Mouse (Mus musculus) forebrain, embryonic 12.5 days (tissue): ENCODE results near the gene Serpine2. TPM values are rescaled to one million over a fixed set of nuclear protein-coding genes. Genes with fewer than 3 reads are reported as not detected.

Experiments
- ATAC-seq: fragments of 200-750 bp; cut with Nextera tagmentation; 2 replicates; pipeline ENCODE4 v1.8.0; 2017; ENCODE audit warnings: moderate TSS enrichment; ENCODE audit not compliant: low FRiP score
- H3K27ac ChIP-seq: fragments of 300-500 bp; sonication (generic); 2 replicates; pipeline ENCODE4 v1.5.1; 2016; ENCODE audit warnings: mild to moderate bottlenecking
- H3K27me3 ChIP-seq: fragments of 300-500 bp; sonication (generic); 2 replicates; pipeline ENCODE4 v1.6.1; 2016; ENCODE audit warnings: mild to moderate bottlenecking
- H3K36me3 ChIP-seq: fragments of 300-500 bp; sonication (generic); replicated peaks from 2 replicates; pipeline ENCODE4 v1.6.1; 2016; ENCODE audit warnings: mild to moderate bottlenecking
- H3K4me1 ChIP-seq: fragments of 300-500 bp; sonication (generic); 2 replicates; pipeline ENCODE4 v1.6.1; 2016
- H3K4me2 ChIP-seq: fragments of 300-500 bp; sonication (generic); 2 replicates; pipeline ENCODE4 v1.6.1; 2016; ENCODE audit warnings: mild to moderate bottlenecking, moderate library complexity
- H3K4me3 ChIP-seq: fragments of 300-500 bp; sonication (generic); replicated peaks from 2 replicates; pipeline ENCODE4 v1.5.1; 2016; ENCODE audit warnings: mild to moderate bottlenecking
- H3K9ac ChIP-seq: fragments of 300-500 bp; sonication (generic); 2 replicates; pipeline ENCODE4 v1.6.1; 2016; ENCODE audit warnings: mild to moderate bottlenecking
- H3K9me3 ChIP-seq: fragments of 300-500 bp; sonication (generic); 2 replicates; pipeline ENCODE4 v1.6.1; 2016
- WGBS: fragments of 180-500 bp; shearing (Covaris S2); methylation state at CpG from one replicate; pipeline ENCODE4 v1.1.7; 2016; 5-methylcytosine and 5-hydroxymethylcytosine counted together
- polyA plus RNA-seq: library from polyadenylated mRNA; unstranded; fragments of >200 nt; fragmentation: Nextera tagmentation; extraction: Ambion mirVana; gene quantifications from 2 replicates; pipeline ENCODE4 v1.2.1, GENCODE M21; 2016

Serpine2 gene
- polyA plus RNA-seq, 1 experiment from 2014 or later: 42.5 TPM

DNA sequence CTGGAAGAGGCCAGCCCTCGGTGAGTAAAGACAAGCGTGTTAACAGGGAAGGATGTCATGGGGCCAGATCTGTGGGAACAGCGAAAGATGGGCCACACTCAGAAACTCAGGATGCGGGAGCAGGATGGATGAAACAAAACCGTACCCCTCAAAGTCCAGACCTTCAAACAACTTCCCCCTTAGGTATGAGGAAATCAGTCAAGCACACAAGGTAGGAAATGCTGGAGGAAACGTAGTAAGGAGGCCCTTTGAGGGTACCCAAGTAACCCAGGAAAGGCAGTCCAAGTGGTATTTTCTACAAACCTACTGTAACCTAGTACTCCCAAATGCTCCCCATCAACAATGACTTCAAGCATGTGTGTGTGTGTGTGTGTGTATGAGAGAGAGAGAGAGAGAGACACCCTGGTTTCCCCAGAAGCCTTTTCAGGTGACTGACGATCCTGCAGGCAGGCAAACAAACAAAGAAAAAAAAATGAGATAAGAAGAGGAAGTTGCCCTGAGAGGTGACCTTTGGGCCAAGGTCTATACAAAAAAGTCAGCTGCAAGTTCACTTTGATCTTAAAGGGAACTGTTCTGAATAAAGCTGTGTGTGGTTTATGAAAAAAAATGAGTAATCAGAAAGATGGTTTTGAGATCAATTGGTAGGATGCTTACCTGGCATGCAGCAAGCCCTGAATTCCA lies 108.8 kb downstream of the Serpine2 start:
- no peaks in the 10 kb centered on the region for H3K36me3 ChIP-seq
- H3K4me3 ChIP-seq: no peak overlapping the region
- ATAC-seq: no peak
- H3K27me3 ChIP-seq: no peaks in the 10 kb centered on the region
- H3K9me3 ChIP-seq: no peaks in the 10 kb centered on the region
- WGBS: 93% methylated on average over 7 of the region's 7 CpGs
- H3K4me1 ChIP-seq: no peaks in the 10 kb centered on the region; the same call in 1 of the 2 replicates
- no peak overlapping the region for H3K27ac ChIP-seq
- no peak overlapping the region for H3K4me2 ChIP-seq
- no peak overlapping the region for H3K9ac ChIP-seq

DNA sequence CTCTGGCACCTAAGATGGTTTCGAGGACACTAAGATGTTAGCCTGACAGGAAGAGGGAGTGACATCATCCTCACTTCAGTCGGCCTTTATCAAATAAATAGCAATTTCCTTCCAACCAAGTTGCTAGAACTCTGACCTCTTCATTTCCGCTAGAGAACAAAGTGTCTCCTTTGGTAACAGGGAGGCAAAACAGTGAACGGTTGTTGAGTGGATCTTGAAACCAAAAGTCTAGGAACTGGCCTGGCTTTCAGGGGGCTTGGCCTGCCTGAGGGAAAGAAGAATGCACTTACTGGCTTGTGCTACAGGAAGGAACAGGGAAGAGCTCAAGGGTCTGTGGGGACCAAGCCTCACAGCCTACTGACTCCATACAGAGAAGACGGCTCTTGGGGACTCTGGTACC lies 109.8 kb downstream of the Serpine2 start:
- 80% methylated on average over 5 of the region's 5 CpGs for WGBS
- ATAC-seq: no peak
- no peak overlapping the region for H3K4me2 ChIP-seq
- H3K27ac ChIP-seq: no peak overlapping the region
- no peaks in the 10 kb centered on the region for H3K9me3 ChIP-seq
- H3K4me3 ChIP-seq: no peak overlapping the region
- no peak overlapping the region for H3K9ac ChIP-seq
- no peaks in the 10 kb centered on the region for H3K4me1 ChIP-seq
- no peaks in the 10 kb centered on the region for H3K36me3 ChIP-seq
- H3K27me3 ChIP-seq: no peaks in the 10 kb centered on the region

DNA sequence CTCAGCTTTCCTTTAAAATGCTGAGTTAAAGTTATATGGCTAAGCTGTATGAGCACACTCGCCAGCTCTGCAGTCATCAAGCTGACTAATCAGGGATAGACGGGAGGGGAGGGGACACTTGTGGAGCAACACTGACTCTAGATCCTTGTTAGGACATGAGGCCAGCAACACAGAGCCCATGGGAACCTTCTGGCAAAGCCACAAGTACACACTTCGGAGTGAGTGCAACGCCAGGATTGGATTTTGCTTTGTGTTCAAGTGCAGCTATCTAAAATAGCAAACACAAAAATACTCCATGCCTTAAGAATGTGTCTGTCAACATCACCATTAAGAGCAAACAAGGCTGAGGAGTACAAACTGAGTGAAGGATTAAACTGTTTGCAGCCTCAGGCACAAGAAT lies 114.9 kb downstream of the Serpine2 start:
- H3K36me3 ChIP-seq: no peaks in the 10 kb centered on the region
- 87% methylated on average over 4 of the region's 4 CpGs for WGBS
- ATAC-seq: no peak
- no peak overlapping the region for H3K4me2 ChIP-seq
- no peaks in the 10 kb centered on the region for H3K4me1 ChIP-seq
- H3K9me3 ChIP-seq: no peaks in the 10 kb centered on the region
- no peak overlapping the region for H3K9ac ChIP-seq
- H3K27ac ChIP-seq: no peak overlapping the region
- H3K4me3 ChIP-seq: no peak overlapping the region
- no peaks in the 10 kb centered on the region for H3K27me3 ChIP-seq

Other genes starting within 250 kb of the Serpine2 start
- 0.15 TPM in 1 of 2 replicates, not detected in the other for gene Ap1s3, start 189.2 kb downstream of the Serpine2 start, polyA plus RNA-seq
- 49.9 and 51.0 TPM in 2 replicates for gene Mrpl44, start 85.2 kb downstream of the Serpine2 start, polyA plus RNA-seq
- 49.6 and 50.6 TPM in 2 replicates for gene Wdfy1, start 85.0 kb downstream of the Serpine2 start, polyA plus RNA-seq